Mouse (Mus musculus): Measurements from ENCODE around the gene Mki67.

DNA sequence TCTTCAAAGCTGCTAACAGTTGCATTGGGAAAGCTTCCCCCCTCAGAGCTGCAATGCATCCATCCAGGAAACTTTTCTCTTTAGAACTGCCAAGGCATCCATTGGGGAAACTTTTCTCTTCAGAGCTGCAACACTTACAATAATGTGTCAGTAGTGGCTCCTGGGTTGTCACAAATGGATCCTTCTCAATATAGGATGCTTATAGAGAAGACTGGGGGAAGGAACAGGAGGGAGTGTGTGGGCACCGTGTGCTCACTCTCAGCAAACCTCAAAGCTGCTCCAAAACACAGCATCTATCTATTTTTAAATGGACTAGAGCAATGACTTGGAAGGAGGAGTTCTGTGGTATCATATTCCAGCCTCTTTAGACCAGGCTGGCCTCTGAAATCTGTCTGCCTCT, 10.5 kb upstream of the Mki67 start:
- TF ChIP-seq CTCF (IDR thresholded peaks at IDR 0.05; ENCODE audit: low read depth) (no peak), EP300 (IDR thresholded peaks at IDR 0.05; ENCODE audit: low read depth) (no peak)

Data from heart, postnatal 0 days (tissue).